Mouse (Mus musculus) myocyte (in vitro differentiated cells): ENCODE results near the gene Fam129b.

Experiments
- E2F4 ChIP-seq: IDR thresholded peaks from one replicate; pipeline ENCODE4 v1.6.1; 2011; ENCODE audit warnings: mild to moderate bottlenecking, control low read depth, moderate library complexity; ENCODE audit not compliant: insufficient read depth
- MAX ChIP-seq: IDR thresholded peaks from one replicate; pipeline ENCODE4 v1.6.1; 2011; ENCODE audit warnings: low read depth, mild to moderate bottlenecking, control low read depth
- MYOD1 ChIP-seq, 3 experiments: IDR thresholded peaks; one replicate each; pipeline ENCODE4 v1.6.1; 2011; ENCODE audit warnings: control low read depth in 2 of 3, low read depth in 2 of 3, mild to moderate bottlenecking in 2 of 3, moderate library complexity in 1 of 3; ENCODE audit not compliant: insufficient read length in 2 of 3, control insufficient read depth in 1 of 3
- MYOG ChIP-seq, 3 experiments: IDR thresholded peaks; one replicate each; pipeline ENCODE4 v1.6.1; 2011; ENCODE audit warnings: control low read depth in 2 of 3, low read depth in 2 of 3, mild to moderate bottlenecking in 2 of 3; ENCODE audit not compliant: insufficient read length in 2 of 3, control insufficient read depth in 1 of 3, insufficient read depth in 1 of 3
- POLR2A ChIP-seq: IDR thresholded peaks from one replicate; pipeline ENCODE4 v1.6.1; 2011; ENCODE audit warnings: low read depth, mild to moderate bottlenecking, control low read depth, moderate library complexity; ENCODE audit not compliant: insufficient read length
- POLR2AphosphoS2 ChIP-seq: IDR thresholded peaks from one replicate; pipeline ENCODE4 v1.6.1; 2011; ENCODE audit warnings: low read depth, control low read depth; ENCODE audit not compliant: insufficient read length
- TCF12 ChIP-seq: IDR thresholded peaks from one replicate; pipeline ENCODE4 v1.6.1; 2011; ENCODE audit warnings: mild to moderate bottlenecking, control low read depth; ENCODE audit not compliant: poor library complexity, insufficient read depth, severe bottlenecking
- USF1 ChIP-seq: IDR thresholded peaks from one replicate; pipeline ENCODE4 v1.6.1; 2011; ENCODE audit warnings: low read depth, mild to moderate bottlenecking, control low read depth, moderate library complexity

- TF ChIP-seq POLR2A (no peak), MAX (no peak), E2F4 (no peak), MYOG (IDR thresholded peaks at IDR 0.05; ENCODE audit: control insufficient read depth in 1 of 3, insufficient read depth in 1 of 3, insufficient read length in 2 of 3, low read depth in 2 of 3) (no peak), TCF12 (no peak), USF1 (no peak), POLR2AphosphoS2 (no peak), MYOD1 (IDR thresholded peaks at IDR 0.05; ENCODE audit: control insufficient read depth in 1 of 3, insufficient read length in 2 of 3, low read depth in 2 of 3) (no peak)
Measured at GRCm38 (mm10) chr2:32864755-32865154, 11.2 kb upstream of the Fam129b start.
